Mouse (Mus musculus): ENCODE results near the gene Slfn4.
"Not testable (repeated sequence)": the region's sequence is repeated elsewhere in the genome, so short reads cannot be mapped to it uniquely, and the experiment has no call there.

The Slfn4 gene

DNA sequence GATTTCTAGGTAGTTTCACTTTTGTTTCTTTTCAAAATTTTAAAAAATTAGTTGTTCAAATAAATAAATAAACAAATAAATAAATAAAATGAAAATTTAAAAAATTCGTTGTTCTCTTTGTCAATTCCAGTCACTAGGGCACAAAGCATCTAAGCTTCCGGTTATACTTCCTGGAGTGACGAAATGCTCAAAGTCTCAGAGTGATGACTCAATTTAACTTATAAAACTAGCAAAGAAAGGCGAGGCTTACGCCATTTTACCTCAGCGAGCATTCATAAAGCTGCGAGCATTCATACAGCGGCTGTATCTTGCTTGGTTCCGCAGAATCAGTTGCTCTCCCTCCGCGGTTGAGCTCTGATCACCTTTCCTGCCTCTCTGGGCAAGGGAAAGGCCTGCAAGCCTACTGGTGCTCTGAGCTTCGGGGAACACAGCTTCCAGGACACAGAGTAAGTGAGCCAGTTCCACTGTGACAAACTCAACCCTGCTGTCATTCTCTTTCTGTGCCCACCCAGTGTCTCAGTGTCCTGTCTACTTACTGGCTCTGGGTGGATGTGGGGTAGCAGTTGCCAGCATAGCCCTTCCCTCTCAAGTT, at the start of gene Slfn4:
Slfn4 (plus strand) TSS at position 239 of the 592 bp plus-strand sequence.
- peak; percentile 73 for DNase-seq (ENCODE audit: low read depth)

- not testable (repeated sequence) for DNase-seq (ENCODE audit: low read depth)
These were observed 49.4 kb upstream of the Slfn4 start for GRCm38 (mm10) chr11:83125633-83126032.

DNA sequence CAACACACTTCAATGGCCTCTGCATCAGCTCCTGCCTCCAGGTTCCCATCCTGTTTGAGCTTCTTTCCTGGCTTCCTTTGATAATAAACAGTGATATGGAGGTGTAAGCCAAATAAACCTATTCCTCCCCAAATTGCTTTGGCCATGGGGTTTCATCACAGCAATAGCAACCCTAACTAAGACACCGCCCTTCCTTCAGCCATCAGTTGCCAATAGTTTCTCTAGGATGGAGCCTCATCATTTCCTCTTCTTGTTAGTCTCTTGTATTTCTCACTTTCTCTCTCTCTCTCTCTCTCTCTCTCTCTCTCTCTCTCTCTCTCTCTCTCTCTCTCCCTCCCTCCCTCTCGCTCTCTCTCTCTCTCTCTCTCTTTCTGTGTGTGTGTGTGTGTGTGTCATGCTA, 37.7 kb upstream of the Slfn4 start:
- DNase-seq (ENCODE audit: low read depth), result not testable (repeated sequence)

DNA sequence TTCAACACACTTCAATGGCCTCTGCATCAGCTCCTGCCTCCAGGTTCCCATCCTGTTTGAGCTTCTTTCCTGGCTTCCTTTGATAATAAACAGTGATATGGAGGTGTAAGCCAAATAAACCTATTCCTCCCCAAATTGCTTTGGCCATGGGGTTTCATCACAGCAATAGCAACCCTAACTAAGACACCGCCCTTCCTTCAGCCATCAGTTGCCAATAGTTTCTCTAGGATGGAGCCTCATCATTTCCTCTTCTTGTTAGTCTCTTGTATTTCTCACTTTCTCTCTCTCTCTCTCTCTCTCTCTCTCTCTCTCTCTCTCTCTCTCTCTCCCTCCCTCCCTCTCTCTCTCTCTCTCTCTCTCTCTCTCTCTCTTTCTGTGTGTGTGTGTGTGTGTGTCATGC, 26.0 kb upstream of the Slfn4 start:
- DNase-seq (ENCODE audit: low read depth), result not testable (repeated sequence)

DNA sequence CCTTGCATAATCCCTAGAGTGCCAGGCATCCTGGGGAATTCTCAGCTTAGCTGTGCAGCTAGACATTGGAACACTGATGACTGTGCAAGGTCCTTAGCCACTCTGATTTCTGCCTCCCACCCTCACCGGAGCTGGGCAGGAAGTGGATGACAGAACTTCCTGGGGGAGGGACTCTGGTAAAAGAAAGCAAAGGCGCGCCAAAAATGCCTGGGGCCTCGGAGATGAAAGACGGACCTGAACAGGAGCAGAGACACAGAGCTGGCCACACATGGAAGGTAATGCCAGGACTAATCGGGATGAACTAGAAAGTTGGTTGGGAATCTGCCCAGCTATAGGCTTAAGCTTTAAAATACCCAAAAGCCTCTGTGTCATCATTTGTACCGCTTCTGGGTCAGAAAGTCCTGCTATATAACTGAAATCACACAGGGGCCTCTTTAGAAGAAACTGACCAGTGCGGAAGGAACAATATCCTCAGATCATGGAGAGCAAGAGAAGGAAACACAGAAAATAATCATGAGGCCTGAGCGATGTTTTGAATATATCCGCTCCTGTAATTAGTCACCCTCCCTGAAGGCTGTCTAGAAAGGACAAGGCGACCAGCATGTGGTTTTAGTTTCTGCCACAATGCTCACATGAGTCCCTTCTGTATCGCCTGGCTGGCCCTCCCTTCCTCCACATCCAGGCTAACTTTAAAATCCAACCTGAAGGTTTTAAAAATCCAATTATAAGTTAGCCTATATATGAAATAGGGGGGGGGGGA, 16.3 kb downstream of the Slfn4 start, which contains the start of gene Slfn3:
Slfn3 (plus strand) TSS at position 197 of the 760 bp plus-strand sequence.
- DNase-seq (ENCODE audit: low read depth), result peak; percentile 88

DNA sequence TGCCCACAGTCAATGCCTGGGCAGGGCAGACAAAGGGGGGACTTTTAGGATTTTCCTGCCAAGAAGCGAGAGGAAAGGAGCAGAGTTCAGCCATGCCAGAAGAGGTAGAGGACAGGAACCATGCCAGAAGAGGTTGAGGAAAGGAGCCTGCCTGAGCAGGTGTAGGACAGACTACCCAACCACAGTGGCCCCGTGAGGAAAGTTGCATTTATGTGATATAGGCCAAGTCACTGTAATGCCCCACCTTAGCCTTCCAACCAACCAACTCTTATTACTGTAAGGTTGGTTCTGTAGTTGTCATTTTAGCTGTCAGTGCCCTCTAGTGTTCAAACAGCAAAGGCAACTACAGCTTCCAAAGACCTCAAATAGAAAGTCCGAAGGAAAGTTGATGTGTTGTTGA, 17.0 kb downstream of the Slfn4 start:
- DNase-seq (ENCODE audit: low read depth), result peak; percentile 92

DNA sequence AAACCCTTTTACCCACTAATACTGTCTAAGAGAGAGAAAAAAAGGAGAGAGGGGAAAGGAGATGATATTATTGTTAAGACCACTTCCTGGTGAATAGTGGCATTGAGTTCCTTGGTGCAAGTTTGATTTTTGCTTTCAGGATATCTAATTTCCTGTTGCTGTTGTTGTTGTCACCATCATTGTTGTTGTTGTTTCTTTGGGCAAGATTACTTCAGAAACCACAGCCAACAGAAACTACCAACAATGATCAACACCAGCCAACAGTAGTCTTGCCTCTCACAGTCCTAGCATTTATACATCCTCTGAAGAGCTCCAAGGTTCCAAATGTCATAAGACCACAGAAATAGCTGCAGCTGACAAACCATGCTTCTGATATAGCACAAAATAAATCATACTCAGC, 30.0 kb downstream of the Slfn4 start:
- no peak for DNase-seq (ENCODE audit: low read depth)

- no peak for DNase-seq (ENCODE audit: low read depth)
These were observed 41.1 kb downstream of the Slfn4 start for GRCm38 (mm10) chr11:83216119-83216518.

- DNase-seq (ENCODE audit: low read depth), result no peak
These were observed 46.4 kb downstream of the Slfn4 start for GRCm38 (mm10) chr11:83221328-83221877.

- peak; percentile 96 for DNase-seq (ENCODE audit: low read depth)
These were observed 48.4 kb downstream of the Slfn4 start for GRCm38 (mm10) chr11:83223367-83223766.

DNA sequence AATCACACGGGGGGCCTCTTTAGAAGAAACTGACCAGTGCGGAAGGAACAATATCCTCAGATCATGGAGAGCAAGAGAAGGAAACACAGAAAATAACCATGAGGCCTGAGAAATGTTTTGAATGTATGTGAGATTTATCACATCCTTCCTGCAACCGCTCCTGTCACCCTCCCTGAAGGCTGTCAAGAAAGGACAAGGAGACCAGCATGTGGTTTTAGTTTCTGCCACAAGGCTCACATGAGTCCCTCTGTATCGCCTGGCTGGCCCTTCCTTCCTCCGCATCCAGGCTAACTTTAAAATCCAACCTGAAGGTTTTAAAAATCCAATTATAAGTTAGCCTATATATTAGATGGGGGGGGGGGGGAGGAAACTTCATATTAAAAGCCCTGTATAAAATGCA, 48.8 kb downstream of the Slfn4 start:
- DNase-seq (ENCODE audit: low read depth), result peak; percentile 82

GRCm38 (mm10) chr11:83224217-83224616, 49.2 kb downstream of the Slfn4 start:
- peak; percentile 99 for DNase-seq (ENCODE audit: low read depth)

DNA sequence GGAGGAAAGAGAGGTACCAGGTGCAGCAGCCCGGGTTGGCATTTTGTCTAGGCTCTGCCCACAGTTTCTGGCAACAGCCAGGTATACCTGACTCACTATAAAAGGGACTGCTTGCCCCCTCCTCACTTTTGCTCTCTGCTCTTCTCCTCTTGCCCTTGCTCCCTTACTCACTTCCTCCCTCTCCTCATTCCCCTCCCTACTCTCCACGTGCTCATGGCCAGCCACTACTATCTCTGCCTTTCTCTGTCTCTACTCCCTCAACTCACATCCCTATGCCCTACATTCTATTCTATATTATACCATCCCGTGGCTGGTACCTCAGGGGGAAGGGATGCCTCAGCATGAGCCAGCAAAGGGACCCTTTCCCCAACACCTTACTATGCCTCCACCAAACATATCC, 49.8 kb downstream of the Slfn4 start:
- DNase-seq (ENCODE audit: low read depth), result peak; percentile 62

DNA sequence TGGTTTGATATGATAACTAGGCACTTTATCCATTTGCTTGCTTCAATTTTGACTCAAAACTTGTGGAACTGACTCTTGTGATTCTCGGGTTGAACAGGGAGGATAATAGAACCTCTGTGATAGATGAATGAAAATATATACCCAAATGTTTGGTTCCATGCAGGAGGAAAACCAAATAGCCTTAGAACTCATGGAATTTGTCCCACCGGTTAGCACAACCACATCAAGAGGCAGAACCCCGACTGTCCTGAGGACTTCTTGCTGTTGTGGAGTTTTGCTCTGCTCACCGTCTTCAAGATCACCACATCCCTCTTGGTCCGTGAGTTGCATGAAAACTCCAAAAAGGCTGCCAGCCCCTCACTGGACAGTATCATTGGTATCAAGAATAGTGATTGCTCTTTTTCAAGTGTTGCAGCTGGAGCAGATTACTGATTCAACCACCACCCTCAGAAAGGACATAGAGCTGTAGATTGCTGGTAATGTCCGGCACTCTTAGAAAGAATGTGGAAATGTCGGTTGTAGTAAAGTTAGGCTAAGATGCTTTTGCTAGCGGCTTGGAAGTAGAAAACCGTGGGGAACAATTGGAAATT, 50.5 kb downstream of the Slfn4 start:
- DNase-seq (ENCODE audit: low read depth), result no peak

DNA sequence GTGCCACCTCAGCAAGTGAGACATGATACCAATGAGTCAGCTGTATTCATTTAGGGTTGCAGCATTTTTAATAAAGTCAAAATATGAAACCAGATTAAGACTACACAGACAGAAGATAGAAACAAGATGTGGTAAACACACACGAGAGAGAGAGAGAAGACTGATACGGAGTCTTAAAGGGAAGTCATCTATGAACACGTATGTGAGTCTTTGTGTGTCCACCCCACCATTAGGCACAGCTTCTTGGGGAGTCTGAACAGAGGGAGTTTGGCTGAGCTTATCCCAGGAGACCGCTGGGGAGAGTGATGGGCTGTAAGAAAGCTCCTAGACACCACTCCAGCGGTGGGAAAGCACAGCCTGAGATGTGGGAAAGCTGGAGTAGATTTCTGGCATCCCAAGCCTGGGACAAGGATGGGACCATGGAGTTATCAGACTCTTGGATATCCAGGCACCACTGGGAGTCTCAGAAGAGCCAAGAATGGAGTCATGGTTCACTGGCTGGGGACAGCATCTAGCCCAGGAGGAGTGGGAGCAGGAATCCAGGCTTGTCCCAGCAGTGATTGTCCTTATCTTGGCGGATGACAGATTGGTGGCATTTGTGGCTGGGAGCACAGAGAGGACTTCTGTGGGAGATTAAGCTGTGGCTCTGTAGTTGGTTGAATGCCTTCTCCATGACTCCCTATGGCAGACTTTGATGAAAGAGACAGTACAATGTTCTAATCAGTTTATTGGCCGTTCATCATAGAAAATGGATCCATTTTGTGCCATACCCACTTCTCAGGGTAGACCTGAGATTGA, 53.1 kb downstream of the Slfn4 start:
- DNase-seq (ENCODE audit: low read depth), result no peak

DNA sequence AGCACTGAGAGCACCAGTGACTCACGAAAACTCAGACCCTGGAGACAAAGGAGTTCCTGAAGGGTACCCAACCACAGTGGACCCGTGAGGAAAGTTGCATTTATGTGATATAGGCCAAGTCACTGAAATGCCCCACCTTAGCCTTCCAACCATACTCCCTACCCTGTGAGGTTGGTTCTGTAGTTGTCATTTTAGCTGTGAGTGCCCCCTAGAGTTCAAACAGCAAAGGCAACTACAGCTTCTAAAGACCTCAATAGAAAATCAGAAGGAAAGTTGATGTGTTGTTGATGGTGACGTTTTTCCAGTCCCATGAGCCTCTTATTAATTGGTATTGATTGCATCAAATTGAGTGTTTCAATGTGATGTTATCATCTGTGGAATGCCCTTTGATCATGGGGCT, 56.0 kb downstream of the Slfn4 start:
- DNase-seq (ENCODE audit: low read depth), result peak; percentile 79

- DNase-seq (ENCODE audit: low read depth), result not testable (repeated sequence)
These were observed 58.6 kb downstream of the Slfn4 start for GRCm38 (mm10) chr11:83233621-83234020.

- DNase-seq (ENCODE audit: low read depth), result not testable (repeated sequence)
These were observed 62.4 kb downstream of the Slfn4 start for GRCm38 (mm10) chr11:83237390-83237789.

GRCm38 (mm10) chr11:83238389-83238788, 63.4 kb downstream of the Slfn4 start:
- no peak for DNase-seq (ENCODE audit: low read depth)

DNA sequence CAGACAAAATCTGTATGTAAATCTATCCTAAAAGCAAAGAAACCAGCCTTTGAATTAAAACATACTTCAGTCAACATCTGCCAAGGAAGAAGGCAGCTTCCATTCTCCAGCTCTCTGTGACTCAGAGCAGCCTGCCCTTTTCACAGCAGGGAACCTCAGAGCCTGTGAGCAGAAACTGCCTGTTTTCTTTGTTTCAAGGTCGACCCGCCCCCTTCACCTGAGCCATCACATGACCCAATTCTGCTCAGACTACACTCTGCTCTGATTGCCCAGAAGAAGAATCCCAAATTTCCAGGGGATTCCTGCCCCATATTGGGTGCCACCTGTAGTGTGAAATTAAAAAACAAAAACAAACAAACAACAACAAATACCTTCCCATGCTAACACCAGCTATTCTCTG, 64.8 kb downstream of the Slfn4 start:
- no peak for DNase-seq (ENCODE audit: low read depth)
